Mouse (Mus musculus): ENCODE measurements around the gene Tas2r113.
"Not testable (repeated sequence)": the region's sequence is repeated elsewhere in the genome, so short reads cannot be mapped to it uniquely, and the experiment has no call there.

Tas2r113 gene

GRCm38 (mm10) chr6:132892711-132893110 lies at the start of gene Tas2r113:
TSS of gene Tas2r113 (plus strand) at chr6:132893011.
- no peak for DNase-seq

GRCm38 (mm10) chr6:132846842-132847241 lies 46.0 kb upstream of the Tas2r113 start, which contains the start of gene Tas2r123:
TSS of gene Tas2r123 (plus strand) at chr6:132847142.
- no peak for DNase-seq

GRCm38 (mm10) chr6:132855138-132855537 lies 37.7 kb upstream of the Tas2r113 start, which contains the start of gene Tas2r116:
TSS of gene Tas2r116 (plus strand) at chr6:132855438.
- DNase-seq: no peak

GRCm38 (mm10) chr6:132867708-132868107 lies 25.1 kb upstream of the Tas2r113 start, which contains the start of gene Tas2r110:
TSS of gene Tas2r110 (plus strand) at chr6:132868008.
- DNase-seq: no peak

GRCm38 (mm10) chr6:132909351-132909750 lies 16.5 kb downstream of the Tas2r113 start, which contains the start of gene Tas2r125:
TSS of gene Tas2r125 (plus strand) at chr6:132909651.
- no peak for DNase-seq

- not testable (repeated sequence) for DNase-seq
Measured at GRCm38 (mm10) chr6:132941376-132941775, 48.6 kb downstream of the Tas2r113 start.
